ENCODE assay signal across 9 mouse cellular contexts in the genomic region with DNA sequence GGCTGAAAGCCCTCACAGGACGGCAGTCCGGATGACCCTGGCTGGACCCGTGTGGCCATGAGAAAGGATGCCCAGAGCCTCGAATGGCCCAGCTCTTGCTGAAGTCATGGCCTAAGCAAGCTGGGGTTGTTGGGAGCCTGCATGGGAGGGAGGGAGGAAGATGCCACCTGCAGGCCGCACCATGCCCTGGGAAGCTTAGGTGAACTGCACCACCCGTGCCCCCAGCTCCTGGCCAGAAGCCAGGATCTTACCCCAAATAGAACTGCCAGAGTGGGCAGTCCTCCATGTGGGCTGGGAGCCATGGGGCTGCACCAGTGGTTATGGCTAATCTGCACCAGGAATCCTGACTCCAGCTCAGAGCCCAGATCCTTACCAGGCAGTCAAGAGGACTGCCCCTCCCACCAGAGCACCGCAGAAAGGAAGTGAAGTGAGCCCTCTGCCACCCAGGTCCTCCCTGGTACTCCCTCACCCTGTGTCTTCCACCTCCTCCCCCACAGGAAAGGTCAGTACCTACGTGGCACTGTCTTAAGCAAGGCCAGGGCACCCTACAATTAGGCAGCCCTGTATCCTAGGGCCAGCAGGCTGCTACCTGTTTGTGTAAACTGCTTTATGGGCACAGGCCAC. TPM values are rescaled to one million over a fixed set of nuclear protein-coding genes. Genes with fewer than 3 reads are reported as not detected.
DNase-seq lines count a peak whose midpoint lies in the region; TF ChIP-seq lines count a peak whose summit lies in the region.
"Had no signal": no experiment of that assay in that cellular context is flagged by ENCODE, and none has a peak within 500 bp of the region (broad histone marks: within the 10 kb centered on the region; RNA-seq: fewer than 3 reads in every experiment).

No protein-coding gene starts in this region.

- H3K27me3 ChIP-seq in MEL (ENCODE audit: control insufficient read depth in 1 of 2, insufficient read depth in 2 of 2, low read length in 2 of 2): no peaks in the 10 kb centered on the region

- no peak overlapping the region for H3K27ac ChIP-seq in MEL (ENCODE audit: control insufficient read depth, low read depth, low read length)
- H3K27ac ChIP-seq: kidney, embryonic 15.5 days had no signal

- peaks cover 1% of the 10 kb centered on the region; the same call in 1 of the 2 replicates for H3K79me2 ChIP-seq in MEL (ENCODE audit: control insufficient read depth, insufficient read depth, low read length, poor library complexity)

- H3K4me3 ChIP-seq in MEL (ENCODE audit: control insufficient read depth in 1 of 2, insufficient read depth in 1 of 2, low read depth in 2 of 2, low read length in 2 of 2): no peak overlapping the region
- H3K4me3 ChIP-seq: kidney, embryonic 15.5 days had no signal

- H3K9me3 ChIP-seq in MEL (replicated peaks; ENCODE audit: insufficient read depth, low read length): no peaks in the 10 kb centered on the region
- H3K9me3 ChIP-seq: kidney, embryonic 15.5 days had no signal

- DNase-seq in cerebellum, adult 11-12 months: peak; percentile 68
- no peak for DNase-seq in cerebellum, adult 9-10 months
- peak; percentile 55 to 71 for DNase-seq in layer of hippocampus, postnatal 10 days (ENCODE audit: low spot score in 2 of 2)
- no peak for DNase-seq in layer of hippocampus, adult 18-20 months (ENCODE audit: low spot score in 2 of 2)
- DNase-seq in MEL (ENCODE audit: low read depth, low spot score): no peak
- DNase-seq in heart, postnatal 25 days (ENCODE audit: low spot score): peak; percentile 37
- DNase-seq in embryo, embryonic 10 days (ENCODE audit: low spot score): no peak
- no peak for DNase-seq in layer of hippocampus, postnatal 14 days (ENCODE audit: low spot score in 2 of 2)

- TF ChIP-seq RAD21 in MEL (IDR thresholded peaks at IDR 0.05; ENCODE audit: low read depth, low read length): no peak; the same call in 1 of the 2 replicates

- no peak for TF ChIP-seq POLR2A in MEL (IDR thresholded peaks at IDR 0.05; ENCODE audit: control insufficient read depth in 1 of 2, insufficient read depth in 1 of 2, low read depth in 1 of 2, low read length in 2 of 2, poor library complexity in 1 of 2)

- intact Hi-C loops in heart, postnatal 25 days (cut with DNase I): no loop called here

- H3K4me1 ChIP-seq in MEL (ENCODE audit: control insufficient read depth in 1 of 2, insufficient read depth in 2 of 2, low read length in 2 of 2): peaks cover 0 to 3% of the 10 kb centered on the region in 2 experiments; a peak in 1 of 4 replicates

- H3K9ac ChIP-seq in MEL (ENCODE audit: control insufficient read depth, low read depth, low read length, poor library complexity, severe bottlenecking): no peak overlapping the region
- H3K9ac ChIP-seq: kidney, embryonic 15.5 days had no signal

- no peak for TF ChIP-seq EP300 in MEL (IDR thresholded peaks at IDR 0.05; ENCODE audit: low read depth in 1 of 2, low read length in 2 of 2)

- peaks cover 0 to 3% of the 10 kb centered on the region in 2 experiments; a peak in 2 of 4 replicates for H3K36me3 ChIP-seq in MEL (ENCODE audit: control insufficient read depth in 1 of 2, insufficient read depth in 2 of 2, low read length in 2 of 2)

- TF ChIP-seq CTCF in MEL (IDR thresholded peaks at IDR 0.05 in 2 of 3, conservative IDR thresholded peaks at IDR 0.05 in 1 of 3; ENCODE audit: control insufficient read depth in 1 of 3, insufficient read depth in 1 of 3, low read depth in 2 of 3, low read length in 3 of 3, poor library complexity in 1 of 3, severe bottlenecking in 1 of 3): peak in 2 of 3 experiments; percentile 9 to 25; a peak in 2 of 6 replicates

TF ChIP-seq in MEL, 35 proteins besides CTCF, POLR2A, EP300 and RAD21:
- no peak for TF ChIP-seq USF1 (IDR thresholded peaks at IDR 0.05; ENCODE audit: low read depth, low read length)
- peak; percentile 33; the same call in 1 of the 2 replicates for TF ChIP-seq MAZ (IDR thresholded peaks at IDR 0.05; ENCODE audit: low read depth, low read length)

RNA-seq across cellular contexts. Expression of a gene that starts 5.1 kb away (rescaled TPM):
- 100 to 1,000 TPM; 385 to 392 TPM for total RNA-seq in layer of hippocampus, postnatal 10 days (2021)
- total RNA-seq in layer of hippocampus, adult 18-20 months (2021): 100 to 1,000 TPM; 354 to 359 TPM
- 308 and 324 TPM in 2 replicates for total RNA-seq in MEL (2012; rRNA removed)
- 100 to 1,000 TPM; 300 to 657 TPM for polyA plus RNA-seq in MEL (2012; ENCODE audit: insufficient read depth in 1 of 2, insufficient read length in 2 of 2, low read depth in 1 of 2, low replicate concordance in 2 of 2, missing spikeins in 1 of 2)
- total RNA-seq in heart, postnatal 25 days (2021): 1,000 to 10,000 TPM; 1,252 to 1,264 TPM
- total RNA-seq in layer of hippocampus, postnatal 14 days (2021): 100 to 1,000 TPM; 397 to 417 TPM

RNA-seq across cellular contexts. Expression of a gene that starts 7.3 kb away (rescaled TPM):
- 100 to 1,000 TPM; 360 to 374 TPM for total RNA-seq in layer of hippocampus, postnatal 10 days (2021)
- total RNA-seq in layer of hippocampus, adult 18-20 months (2021): 100 to 1,000 TPM; 362 to 363 TPM
- total RNA-seq in MEL (2012; rRNA removed): 4.8 and 6.8 TPM in 2 replicates
- 10 to 100 TPM in 1 of 2 experiments, not detected in 1; 19.3 TPM for polyA plus RNA-seq in MEL (2012; ENCODE audit: insufficient read depth in 1 of 2, insufficient read length in 2 of 2, low read depth in 1 of 2, low replicate concordance in 2 of 2, missing spikeins in 1 of 2)
- total RNA-seq in heart, postnatal 25 days (2021): 1 to 10 TPM; 2.4 to 3.1 TPM
- total RNA-seq in layer of hippocampus, postnatal 14 days (2021): 100 to 1,000 TPM; 401 to 436 TPM

RNA-seq across cellular contexts. Expression of a gene that starts 14.7 kb away (rescaled TPM):
- 100 to 1,000 TPM; 112 to 128 TPM for total RNA-seq in layer of hippocampus, postnatal 10 days (2021)
- total RNA-seq in layer of hippocampus, adult 18-20 months (2021): 10 to 100 TPM; 59.4 to 68.4 TPM
- total RNA-seq in MEL (2012; rRNA removed): 8.1 and 8.3 TPM in 2 replicates
- 10 to 100 TPM in 1 of 2 experiments, not detected in 1; 26.7 TPM for polyA plus RNA-seq in MEL (2012; ENCODE audit: insufficient read depth in 1 of 2, insufficient read length in 2 of 2, low read depth in 1 of 2, low replicate concordance in 2 of 2, missing spikeins in 1 of 2)
- total RNA-seq in heart, postnatal 25 days (2021): 100 to 1,000 TPM in 1 of 2 experiments, 10 to 100 TPM in 1; 92.1 to 120 TPM
- total RNA-seq in layer of hippocampus, postnatal 14 days (2021): 10 to 100 TPM; 90.9 to 100.0 TPM

RNA-seq across cellular contexts. Expression of a gene that starts 17.7 kb away (rescaled TPM):
- 10 to 100 TPM; 77.1 to 88.3 TPM for total RNA-seq in layer of hippocampus, postnatal 10 days (2021)
- total RNA-seq in layer of hippocampus, adult 18-20 months (2021): 100 to 1,000 TPM; 101 to 102 TPM
- total RNA-seq in MEL (2012; rRNA removed): 77.8 and 108 TPM in 2 replicates
- polyA plus RNA-seq in MEL (2012; ENCODE audit: insufficient read depth in 1 of 2, insufficient read length in 2 of 2, low read depth in 1 of 2, low replicate concordance in 2 of 2, missing spikeins in 1 of 2): 100 to 1,000 TPM in 1 of 2 experiments, not detected in 1; 188 TPM
- total RNA-seq in heart, postnatal 25 days (2021): 100 to 1,000 TPM; 133 to 138 TPM
- total RNA-seq in layer of hippocampus, postnatal 14 days (2021): 10 to 100 TPM; 89.2 to 90.7 TPM

RNA-seq across cellular contexts. Expression of a gene that starts 28.0 kb away (rescaled TPM):
- 10 to 100 TPM; 19.7 to 23.9 TPM for total RNA-seq in layer of hippocampus, postnatal 10 days (2021)
- 10 to 100 TPM; 16.3 to 16.9 TPM for total RNA-seq in layer of hippocampus, adult 18-20 months (2021)
- total RNA-seq in MEL (2012; rRNA removed): 14.6 and 15.8 TPM in 2 replicates
- 10 to 100 TPM in 1 of 2 experiments, not detected in 1; 29.0 TPM for polyA plus RNA-seq in MEL (2012; ENCODE audit: insufficient read depth in 1 of 2, insufficient read length in 2 of 2, low read depth in 1 of 2, low replicate concordance in 2 of 2, missing spikeins in 1 of 2)
- total RNA-seq in heart, postnatal 25 days (2021): 10 to 100 TPM; 11.0 to 11.6 TPM
- total RNA-seq in layer of hippocampus, postnatal 14 days (2021): 10 to 100 TPM; 19.8 to 21.3 TPM

Comparison
In these comparisons a context has a peak if more than half of its experiments do, and no peak if none do; other contexts are left out.
1. DNase-seq: peak in cerebellum, adult 11-12 months (single experiment), layer of hippocampus, postnatal 10 days (2 of 2) and heart, postnatal 25 days (single experiment); none in cerebellum, adult 9-10 months (single experiment), layer of hippocampus, adult 18-20 months (0 of 2), MEL (single experiment), embryo, embryonic 10 days (single experiment) and layer of hippocampus, postnatal 14 days (0 of 2).
2. RNA of a gene that starts 7.3 kb away (total RNA-seq): 401 to 436 TPM in layer of hippocampus, postnatal 14 days, 360 to 374 TPM in layer of hippocampus, postnatal 10 days and 362 to 363 TPM in layer of hippocampus, adult 18-20 months; 4.8 to 6.8 TPM in MEL and 2.4 to 3.1 TPM in heart, postnatal 25 days; every median in the first group is over 10 times any median in the second.